Mouse (Mus musculus) kidney, postnatal 0 days (tissue): ENCODE results near the gene Malsu1. TPM values are rescaled to one million over a fixed set of nuclear protein-coding genes. Genes with fewer than 3 reads are reported as not detected.

Experiments
- ATAC-seq: fragments of 200-750 bp; cut with Nextera tagmentation; replicated peaks from 2 replicates; pipeline ENCODE4 v1.8.0; 2017; ENCODE audit warnings: low read depth, moderate number of reproducible peaks, moderate TSS enrichment, moderate library complexity; ENCODE audit not compliant: low FRiP score
- DNase-seq: peaks from one replicate; pipeline ENCODE4 v3.0.0-alpha.2; 2016; ENCODE audit warnings: low spot score
- H3K27ac ChIP-seq: fragments of 300-500 bp; sonication (generic); 2 replicates; pipeline ENCODE4 v1.5.1; 2014; ENCODE audit warnings: mild to moderate bottlenecking
- H3K27me3 ChIP-seq: fragments of 300-500 bp; sonication (generic); 2 replicates; pipeline ENCODE4 v1.6.1; 2014; ENCODE audit warnings: low read length, mixed read lengths; ENCODE audit not compliant: insufficient read depth
- H3K36me3 ChIP-seq: fragments of 300-500 bp; sonication (generic); 2 replicates; pipeline ENCODE4 v1.6.1; 2014; ENCODE audit warnings: low read length, mixed read lengths; ENCODE audit not compliant: insufficient read depth
- H3K4me1 ChIP-seq: fragments of 300-500 bp; sonication (generic); replicated peaks from 2 replicates; pipeline ENCODE4 v1.6.1; 2014; ENCODE audit warnings: antibody characterized with exemption, low read length, mixed read lengths; ENCODE audit not compliant: insufficient read depth
- H3K4me2 ChIP-seq: fragments of 300-500 bp; sonication (generic); 2 replicates; pipeline ENCODE4 v1.6.1; 2014; ENCODE audit warnings: mild to moderate bottlenecking, low read length, moderate library complexity, mixed read lengths
- H3K4me3 ChIP-seq: fragments of 300-500 bp; sonication (generic); replicated peaks from 2 replicates; pipeline ENCODE4 v1.5.1; 2014; ENCODE audit warnings: low read depth, low read length
- H3K9ac ChIP-seq: fragments of 300-500 bp; sonication (generic); 2 replicates; pipeline ENCODE4 v1.6.1; 2014; ENCODE audit warnings: low read depth, low read length
- H3K9me3 ChIP-seq: fragments of 300-500 bp; sonication (generic); replicated peaks from 2 replicates; pipeline ENCODE4 v1.6.1; 2016; ENCODE audit warnings: low read length, inconsistent platforms, mixed read lengths
- CTCF ChIP-seq: IDR thresholded peaks from 2 replicates; pipeline ENCODE4 v1.5.1; 2016; ENCODE audit warnings: antibody characterized with exemption, low read depth, mild to moderate bottlenecking, moderate library complexity
- whole genome bisulfite sequencing: fragments of 180-500 bp; shearing (Covaris S2); extraction: QIAGEN DNeasy Blood & Tissue Kit; methylation state at CpG from one replicate; pipeline ENCODE4 v1.1.7; 2014; 5-methylcytosine and 5-hydroxymethylcytosine counted together
- polyA plus RNA-seq: library from polyadenylated mRNA; unstranded; fragments of >200 nt; fragmentation: Nextera tagmentation; extraction: Ambion mirVana; gene quantifications from 2 replicates; pipeline ENCODE4 v1.2.1, GENCODE M21; 2015

The Malsu1 gene
- polyA plus RNA-seq, 1 experiment from 2014 or later = 123 TPM

DNA sequence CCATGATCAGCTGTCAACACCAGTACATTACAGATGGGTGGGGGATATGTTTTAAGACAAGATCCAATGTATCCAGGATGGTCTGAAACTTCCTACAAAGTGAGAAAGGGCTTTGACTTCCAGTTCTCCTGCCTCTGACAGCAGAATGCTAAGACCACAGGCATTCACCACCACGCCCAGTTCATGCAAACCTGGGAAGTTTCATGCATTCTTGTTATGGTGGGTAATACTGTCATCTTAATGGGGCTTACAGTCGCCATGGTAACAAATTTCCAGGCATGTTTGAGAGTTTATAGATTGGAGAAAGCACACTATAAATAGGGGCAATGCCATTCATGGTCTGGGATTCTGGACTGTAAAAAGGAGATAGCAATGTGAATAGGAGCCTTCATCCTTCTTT is 35.6 kb downstream of the Malsu1 start:
- TF ChIP-seq CTCF = no peak
- Histone ChIP-seq H3K27ac (no peak overlapping the region), H3K4me1 (no peaks in the 10 kb centered on the region), H3K4me2 (no peak overlapping the region), H3K36me3 (peaks cover 10% of the 10 kb centered on the region; the same call in 1 of the 2 replicates), H3K9me3 (no peaks in the 10 kb centered on the region), H3K27me3 (no peaks in the 10 kb centered on the region), H3K9ac (no peak overlapping the region), H3K4me3 (no peak overlapping the region)
- 93% methylated on average over 2 of the region's 2 CpGs for WGBS
- no peak for ATAC-seq
- DNase-seq = no peak

DNA sequence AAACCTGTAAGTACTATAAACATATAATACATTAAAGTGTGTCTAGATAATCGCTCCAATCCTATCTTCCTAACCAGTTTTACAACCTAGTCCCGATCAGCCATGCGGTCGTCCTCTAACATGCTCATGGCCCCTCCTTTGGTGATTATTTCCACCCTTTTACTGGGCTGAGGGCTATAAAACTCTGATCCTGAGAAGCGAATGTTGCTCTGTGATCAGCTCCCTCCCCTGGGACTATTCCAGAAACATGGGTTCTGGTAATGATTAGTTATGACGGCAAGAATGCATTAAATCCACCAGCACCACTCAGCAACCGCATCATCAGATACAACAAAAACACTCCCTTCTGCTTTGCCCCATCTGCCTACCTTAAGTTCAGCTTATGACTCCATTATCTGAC is 40.3 kb downstream of the Malsu1 start:
- TF ChIP-seq CTCF = no peak
- 56% methylated on average over 7 of the region's 7 CpGs for WGBS
- no peak overlapping the region for H3K9ac ChIP-seq
- H3K4me2 ChIP-seq = no peak overlapping the region
- H3K27ac ChIP-seq = no peak overlapping the region
- H3K36me3 ChIP-seq = peaks cover under 1% of the 10 kb centered on the region; the same call in 1 of the 2 replicates
- DNase-seq = no peak
- no peaks in the 10 kb centered on the region for H3K27me3 ChIP-seq
- H3K9me3 ChIP-seq = no peaks in the 10 kb centered on the region
- no peak overlapping the region for H3K4me3 ChIP-seq
- H3K4me1 ChIP-seq = no peaks in the 10 kb centered on the region
- no peak for ATAC-seq

DNA sequence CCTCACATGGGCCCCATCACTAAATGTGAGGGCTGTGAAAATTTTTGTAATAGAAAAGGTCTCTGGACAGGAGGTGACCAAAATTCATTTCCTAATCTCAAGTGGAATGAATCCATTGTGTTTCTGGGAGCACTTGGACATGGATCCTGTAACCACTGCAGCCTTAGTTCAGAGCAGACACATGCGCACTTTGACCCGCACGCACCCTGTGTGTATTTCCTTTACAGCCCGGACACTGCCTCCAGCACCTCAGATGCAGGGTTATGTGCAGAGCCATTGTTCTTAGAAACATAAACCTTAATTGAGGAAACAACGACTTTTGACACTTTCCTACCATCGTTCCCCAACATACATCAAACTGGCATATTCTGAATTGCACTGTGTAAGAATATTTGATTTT is 40.9 kb downstream of the Malsu1 start:
- DNase-seq = no peak

DNA sequence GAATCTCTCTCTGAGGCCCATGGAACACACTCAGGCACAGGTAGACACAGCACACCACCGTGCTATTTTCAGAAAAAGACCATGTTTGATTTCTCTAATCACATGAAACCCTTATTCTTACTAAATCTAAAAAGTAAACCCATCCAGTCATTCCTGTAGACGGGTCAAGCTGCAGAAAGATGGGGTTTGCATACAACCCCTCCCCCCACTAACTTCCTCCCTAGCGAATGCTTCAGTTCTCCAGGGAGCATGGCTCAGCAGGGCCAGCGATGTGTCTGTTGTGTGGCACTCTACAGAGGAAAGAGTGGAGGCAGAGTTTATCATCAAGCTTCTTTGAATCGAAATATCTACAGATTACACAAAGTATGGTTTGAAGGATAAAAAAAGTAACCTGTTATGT is 42.0 kb downstream of the Malsu1 start:
- Histone ChIP-seq H3K36me3 (no peaks in the 10 kb centered on the region), H3K27ac (no peak overlapping the region), H3K4me2 (no peak overlapping the region), H3K4me3 (no peak overlapping the region), H3K4me1 (no peaks in the 10 kb centered on the region), H3K9ac (no peak overlapping the region), H3K9me3 (no peaks in the 10 kb centered on the region), H3K27me3 (no peaks in the 10 kb centered on the region)
- ATAC-seq (no peak), DNase-seq (no peak)
- 76% methylated on average over 5 of the region's 5 CpGs for WGBS
- TF ChIP-seq CTCF = no peak

More for the DNA sequence above, 40.9 kb downstream of the Malsu1 start:
- Histone ChIP-seq H3K4me3 (no peak overlapping the region), H3K27ac (no peak overlapping the region), H3K9me3 (no peaks in the 10 kb centered on the region), H3K9ac (no peak overlapping the region), H3K36me3 (no peaks in the 10 kb centered on the region), H3K4me1 (no peaks in the 10 kb centered on the region), H3K27me3 (no peaks in the 10 kb centered on the region), H3K4me2 (no peak overlapping the region)
- TF ChIP-seq CTCF = no peak
- no peak for ATAC-seq
- 73% methylated on average over 6 of the region's 6 CpGs for WGBS

DNA sequence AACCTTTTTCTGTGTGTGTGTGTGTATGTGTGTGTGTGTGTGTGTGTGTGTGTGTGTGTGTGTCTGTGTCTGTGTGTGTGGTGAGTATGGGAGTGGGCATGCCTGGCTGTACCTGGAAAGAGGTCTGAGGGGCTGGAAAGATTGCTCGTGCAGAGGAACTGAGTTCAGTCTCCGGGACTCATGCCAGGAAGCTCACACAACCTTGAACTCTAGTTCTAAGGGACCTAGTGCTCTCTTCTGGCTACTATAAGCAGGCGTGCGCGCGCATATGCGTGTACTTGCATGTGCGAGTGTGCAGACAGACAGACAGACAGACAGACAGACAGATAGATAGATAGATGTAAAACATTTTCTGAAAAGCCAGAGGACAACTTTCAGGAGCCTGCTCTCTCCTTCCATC is 42.6 kb downstream of the Malsu1 start:
- Histone ChIP-seq H3K27ac (no peak overlapping the region), H3K36me3 (no peaks in the 10 kb centered on the region), H3K27me3 (no peaks in the 10 kb centered on the region), H3K9me3 (no peaks in the 10 kb centered on the region), H3K9ac (no peak overlapping the region), H3K4me1 (no peaks in the 10 kb centered on the region), H3K4me2 (no peak overlapping the region), H3K4me3 (no peak overlapping the region)
- TF ChIP-seq CTCF = no peak
- no peak for DNase-seq
- no peak for ATAC-seq
- 86% methylated on average over 8 of the region's 8 CpGs for WGBS

DNA sequence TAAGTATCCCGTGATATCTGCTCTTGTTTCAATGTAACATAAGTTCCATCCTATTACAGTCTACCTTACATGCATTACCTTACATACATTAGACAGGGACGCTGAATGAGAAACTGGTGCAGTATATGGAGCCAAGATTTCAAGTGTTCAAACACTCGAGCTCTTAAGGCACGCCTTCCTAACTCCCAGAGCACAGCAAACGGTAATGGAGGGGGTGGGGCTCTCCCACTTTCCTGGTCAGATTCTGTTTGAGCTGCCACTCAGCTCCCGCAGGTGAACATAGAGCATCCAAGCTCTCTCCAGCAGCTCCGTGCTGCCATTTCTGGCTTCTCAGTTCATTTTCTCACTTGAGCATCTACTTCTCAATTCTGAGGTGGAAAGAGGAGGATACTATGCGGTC is 44.9 kb downstream of the Malsu1 start:
- 77% methylated on average over 8 of the region's 8 CpGs for WGBS
- no peak overlapping the region for H3K27ac ChIP-seq
- no peak overlapping the region for H3K4me2 ChIP-seq
- TF ChIP-seq CTCF = no peak
- no peak overlapping the region for H3K9ac ChIP-seq
- no peaks in the 10 kb centered on the region for H3K4me1 ChIP-seq
- no peak for ATAC-seq
- H3K27me3 ChIP-seq = no peaks in the 10 kb centered on the region
- no peak overlapping the region for H3K4me3 ChIP-seq
- H3K36me3 ChIP-seq = no peaks in the 10 kb centered on the region
- no peak for DNase-seq
- H3K9me3 ChIP-seq = no peaks in the 10 kb centered on the region

DNA sequence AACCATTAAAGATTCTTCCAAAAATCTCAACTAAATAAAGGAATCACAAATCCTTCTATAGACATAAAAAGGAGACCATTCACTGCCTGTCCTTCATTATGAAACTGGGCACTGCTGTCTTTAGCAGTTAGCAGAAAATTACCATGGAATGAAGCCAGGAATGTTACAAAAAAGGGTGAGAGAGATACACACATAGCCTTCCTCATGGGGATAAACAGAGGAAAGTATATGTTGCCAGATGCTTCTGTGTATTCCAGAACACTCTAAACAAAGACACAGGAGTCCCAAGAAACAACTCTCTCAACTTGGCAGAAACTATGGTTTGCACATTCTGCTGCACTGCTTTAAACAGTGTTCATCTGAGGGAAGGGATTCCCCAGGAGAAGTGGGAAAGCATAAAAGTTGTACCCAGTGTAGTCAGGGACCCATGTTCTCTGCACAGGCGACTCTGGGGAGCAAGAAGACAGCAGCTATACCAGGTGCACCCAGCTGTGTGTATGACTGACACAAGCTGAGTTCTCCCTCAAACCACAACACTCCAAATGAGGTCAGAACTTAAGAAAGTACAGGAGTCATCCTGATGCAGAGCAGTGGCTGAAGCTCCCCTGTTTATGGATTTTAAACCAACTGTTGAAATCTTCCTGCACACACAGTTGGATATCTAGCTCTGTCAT is 46.0 kb downstream of the Malsu1 start:
- no peak overlapping the region for H3K27ac ChIP-seq
- no peak overlapping the region for H3K4me3 ChIP-seq
- no peaks in the 10 kb centered on the region for H3K4me1 ChIP-seq
- no peak overlapping the region for H3K4me2 ChIP-seq
- no peak overlapping the region for H3K9ac ChIP-seq
- no peak for TF ChIP-seq CTCF
- WGBS = 67% methylated on average over 1 of the region's 1 CpGs
- ATAC-seq (no peak), DNase-seq (no peak)
- no peaks in the 10 kb centered on the region for H3K36me3 ChIP-seq
- H3K9me3 ChIP-seq = no peaks in the 10 kb centered on the region
- H3K27me3 ChIP-seq = no peaks in the 10 kb centered on the region
